Mouse (Mus musculus): Measurements from ENCODE around the gene Ttc28. TPM values are rescaled to one million over a fixed set of nuclear protein-coding genes. Genes with fewer than 3 reads are reported as not detected.

Ttc28 gene
- total and polyA plus RNA-seq, 3 experiments = 17.0 to 21.1 (median 17.2) TPM

- peak; percentile 58 for DNase-seq
Observed at GRCm38 (mm10) chr5:111097233-111098160, 217.9 kb downstream of the Ttc28 start.

DNA sequence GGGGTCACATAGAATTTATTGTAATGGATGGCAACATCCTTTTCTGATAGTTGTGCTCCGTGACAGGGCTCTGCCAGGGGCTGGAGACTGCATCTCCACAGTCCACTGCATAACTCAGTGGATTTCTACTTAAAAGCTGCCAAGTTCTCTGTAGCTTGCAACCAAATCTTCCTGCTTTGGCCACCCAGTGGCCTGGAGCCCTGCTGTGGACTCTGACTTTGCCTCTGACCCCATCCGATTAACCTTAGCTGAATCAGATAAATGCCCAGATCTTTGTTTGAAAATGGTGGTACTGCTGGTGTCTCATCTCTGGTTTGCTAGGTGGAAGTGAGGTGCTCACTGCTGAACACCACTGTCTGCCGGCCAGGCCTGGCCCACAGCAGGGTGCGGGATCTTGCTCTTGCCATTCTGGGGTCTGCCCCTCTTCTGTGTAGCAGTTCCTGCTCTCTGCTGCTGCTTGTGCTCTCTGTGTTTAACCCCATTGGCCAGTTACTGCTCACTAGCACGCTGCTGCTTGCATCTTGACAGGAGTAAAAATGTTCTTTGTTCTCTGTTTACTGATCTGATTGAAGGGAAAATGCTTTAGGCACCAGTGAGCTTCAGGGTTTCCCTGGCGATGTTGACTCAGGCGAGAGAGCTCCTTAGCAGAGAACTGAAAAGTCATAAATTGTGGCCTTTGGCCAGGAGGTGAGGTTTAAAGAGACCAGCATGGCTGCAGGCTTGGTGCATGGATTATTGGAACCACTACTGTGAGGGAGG lies 219.1 kb downstream of the Ttc28 start:
- DNase-seq = peak; percentile 38

GRCm38 (mm10) chr5:111100585-111100984 lies 221.0 kb downstream of the Ttc28 start:
- no peak for DNase-seq

- no peak for DNase-seq
Observed at GRCm38 (mm10) chr5:111101383-111101932, 221.9 kb downstream of the Ttc28 start.

DNA sequence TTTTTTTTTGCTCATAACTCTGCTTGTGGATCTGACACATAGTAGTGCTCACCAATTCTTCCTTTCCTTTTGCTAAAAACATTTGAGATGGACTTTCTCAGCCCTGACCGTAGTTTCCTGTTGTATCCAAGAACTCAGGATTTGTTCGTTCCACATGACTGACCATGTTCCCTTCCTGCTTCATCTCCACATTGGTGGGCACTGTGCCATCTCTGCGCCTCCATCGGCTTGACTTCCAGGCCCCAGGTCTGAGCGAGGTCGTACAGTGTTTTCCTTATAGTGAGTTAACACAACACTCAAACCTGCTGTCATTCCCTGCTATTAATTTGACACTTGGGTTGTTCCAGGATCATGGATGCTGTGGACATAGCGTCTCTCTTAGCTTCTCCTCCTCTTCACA lies 225.2 kb downstream of the Ttc28 start:
- no peak for DNase-seq

- no peak for DNase-seq
Observed at GRCm38 (mm10) chr5:111111378-111111777, 231.8 kb downstream of the Ttc28 start.

DNA sequence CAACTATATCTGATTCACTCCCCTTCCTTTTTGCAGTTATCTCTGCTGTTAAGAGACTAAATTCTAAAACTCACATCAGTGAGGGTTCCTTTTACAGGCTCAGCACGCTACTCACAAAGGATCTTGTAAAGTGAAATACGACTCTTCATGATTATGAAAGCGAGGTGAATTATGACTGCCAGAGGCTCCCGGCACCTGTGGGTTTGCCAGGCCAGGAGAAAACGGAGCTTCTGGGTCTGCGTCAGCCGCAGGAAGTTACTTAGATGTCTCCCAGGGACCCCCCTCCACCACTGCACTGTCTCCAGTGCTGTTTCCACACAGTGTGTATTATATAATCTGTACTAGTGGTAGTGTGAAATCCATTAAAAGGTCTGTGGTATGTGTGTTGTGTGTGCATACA lies 233.6 kb downstream of the Ttc28 start:
- DNase-seq = peak; percentile 51

DNA sequence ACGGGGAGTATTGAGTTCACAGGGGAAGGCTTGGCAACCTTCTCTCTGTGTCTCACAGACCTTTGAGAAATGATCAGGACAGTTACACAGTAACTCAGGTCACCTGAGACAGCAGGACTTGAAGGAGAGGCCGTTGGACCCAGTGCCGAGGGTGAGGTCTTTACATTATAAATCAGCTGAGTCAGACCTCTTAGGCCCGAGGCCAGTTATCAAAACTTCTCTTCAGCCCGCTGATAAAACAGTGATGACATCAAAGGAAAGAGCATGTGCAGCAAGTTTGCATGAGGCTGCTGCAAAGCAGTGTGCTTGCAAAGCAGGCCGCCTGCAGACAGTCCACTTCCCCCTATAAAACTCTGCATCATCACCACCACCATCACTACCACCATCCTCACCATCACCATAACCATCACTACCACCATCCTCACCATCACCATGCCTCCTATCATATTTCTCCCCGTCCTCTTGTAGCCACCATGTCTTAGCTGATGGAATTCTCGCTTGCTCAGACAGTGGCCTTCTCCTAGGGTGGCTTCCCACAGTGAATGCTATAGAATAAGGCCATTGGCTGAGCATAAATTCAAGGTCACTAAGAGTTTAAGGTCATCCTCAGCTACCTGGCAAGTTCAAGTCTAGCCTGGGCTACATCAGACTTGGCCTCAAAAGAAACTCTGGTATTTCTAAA lies 234.2 kb downstream of the Ttc28 start:
- peak; percentile 86 for DNase-seq

DNA sequence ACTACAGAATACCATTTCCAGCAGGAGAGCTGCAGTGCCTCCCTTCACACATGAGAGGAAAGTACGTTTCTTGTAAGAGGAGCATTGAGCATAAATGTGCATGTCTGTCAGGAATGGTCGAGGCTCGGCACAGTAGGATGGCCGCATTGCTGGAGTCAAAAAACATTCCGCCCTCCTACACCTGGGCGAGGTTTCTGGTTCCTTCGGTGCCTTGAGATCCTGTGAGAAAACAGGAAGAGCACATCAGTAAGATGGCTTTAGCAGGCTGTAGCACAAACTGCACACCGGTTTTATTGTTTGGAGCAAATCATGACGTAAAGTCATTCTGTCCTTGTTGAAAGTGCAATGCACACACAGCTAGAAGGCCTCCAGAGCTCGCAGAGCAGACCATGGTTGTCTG lies 235.0 kb downstream of the Ttc28 start:
- no peak for DNase-seq

GRCm38 (mm10) chr5:111115519-111116350 lies 236.1 kb downstream of the Ttc28 start:
- no peak for DNase-seq

DNA sequence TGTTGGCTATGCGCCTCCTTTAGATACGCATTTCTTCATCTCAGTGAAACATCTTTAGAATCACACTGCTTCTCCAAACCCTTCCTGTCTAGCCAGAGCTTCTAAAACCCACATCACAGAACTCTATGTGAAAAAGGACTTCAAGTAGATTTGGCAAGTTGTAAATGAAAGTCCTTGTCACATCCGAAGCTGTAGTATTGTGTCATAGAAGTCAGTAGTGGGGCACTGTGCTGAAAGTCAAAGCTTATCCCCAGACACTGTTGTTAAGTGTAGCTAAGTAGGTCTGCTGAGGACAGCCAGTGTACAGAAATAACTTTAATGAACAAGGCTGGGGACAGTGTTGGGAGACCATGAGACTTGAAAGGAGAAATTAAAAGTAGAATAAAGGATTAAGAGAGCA lies 240.2 kb downstream of the Ttc28 start:
- DNase-seq = no peak

GRCm38 (mm10) chr5:111120298-111120697 lies 240.7 kb downstream of the Ttc28 start:
- no peak for DNase-seq

DNA sequence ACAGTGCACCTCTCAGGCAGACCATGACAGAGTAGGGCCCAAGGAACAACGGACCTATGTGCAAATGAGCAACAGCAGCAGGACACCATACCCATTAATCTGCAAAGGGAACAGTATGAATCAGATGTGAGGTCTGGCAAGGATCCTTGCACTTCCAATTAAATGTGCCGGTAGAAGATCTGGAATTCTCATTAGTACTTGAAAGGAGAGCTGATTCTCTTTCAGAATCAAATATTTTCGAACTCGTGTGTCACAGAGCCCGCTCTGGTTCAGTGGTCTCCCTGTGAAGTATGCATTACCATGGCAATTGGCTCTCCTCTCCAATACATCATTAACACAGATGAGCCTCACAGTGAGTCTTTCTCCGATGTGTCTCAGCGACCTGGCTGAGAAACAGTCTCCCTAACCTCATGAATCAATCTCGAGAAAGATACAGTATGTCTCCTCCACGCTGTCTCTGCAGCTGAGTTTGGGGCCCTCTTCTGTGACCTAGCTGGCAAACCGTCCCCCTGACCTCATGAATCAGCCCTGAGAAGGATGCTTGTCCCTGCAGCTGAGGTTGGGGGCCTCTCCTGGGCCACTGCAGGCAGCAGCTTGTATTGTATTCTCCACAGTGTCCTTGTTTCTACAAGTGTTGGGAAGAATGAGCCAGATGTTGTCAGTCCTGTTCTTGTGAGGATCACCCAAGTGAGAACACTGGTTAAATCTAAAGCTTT lies 241.3 kb downstream of the Ttc28 start:
- peak; percentile 63 for DNase-seq

DNA sequence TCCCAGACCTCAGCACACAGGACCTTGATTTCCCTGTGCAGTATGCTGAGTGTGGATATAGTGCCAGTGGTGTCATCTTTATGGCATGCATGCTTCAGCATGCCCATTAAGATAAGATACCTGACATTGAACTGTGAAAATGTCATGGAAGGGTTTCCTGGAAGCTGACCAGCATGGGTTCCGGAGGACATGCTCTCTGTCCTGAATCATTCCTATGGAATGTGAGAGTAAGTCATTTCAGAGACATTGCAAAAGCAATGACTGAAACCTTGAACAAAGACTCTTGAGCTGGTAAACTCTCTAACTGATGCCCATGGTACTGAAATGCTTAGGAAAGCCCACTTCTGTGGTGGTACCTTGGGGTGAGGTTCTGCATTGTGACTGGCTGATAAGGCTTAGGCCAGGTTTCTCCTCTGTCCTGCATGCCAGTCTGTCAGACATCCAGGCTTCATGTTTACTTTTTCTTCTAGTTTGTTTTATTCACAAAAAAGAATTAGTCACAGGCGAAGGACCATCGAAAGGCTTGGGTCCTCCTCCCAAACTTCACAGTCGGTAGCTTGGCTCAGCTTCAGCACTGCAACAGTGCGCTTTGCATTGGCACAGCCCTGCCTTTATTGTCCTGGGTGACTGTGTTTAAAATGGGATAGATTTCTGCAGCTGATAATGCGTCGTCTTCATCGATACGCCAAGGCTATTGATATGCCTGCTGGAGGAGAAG lies 242.9 kb downstream of the Ttc28 start:
- DNase-seq = peak; percentile 84

DNA sequence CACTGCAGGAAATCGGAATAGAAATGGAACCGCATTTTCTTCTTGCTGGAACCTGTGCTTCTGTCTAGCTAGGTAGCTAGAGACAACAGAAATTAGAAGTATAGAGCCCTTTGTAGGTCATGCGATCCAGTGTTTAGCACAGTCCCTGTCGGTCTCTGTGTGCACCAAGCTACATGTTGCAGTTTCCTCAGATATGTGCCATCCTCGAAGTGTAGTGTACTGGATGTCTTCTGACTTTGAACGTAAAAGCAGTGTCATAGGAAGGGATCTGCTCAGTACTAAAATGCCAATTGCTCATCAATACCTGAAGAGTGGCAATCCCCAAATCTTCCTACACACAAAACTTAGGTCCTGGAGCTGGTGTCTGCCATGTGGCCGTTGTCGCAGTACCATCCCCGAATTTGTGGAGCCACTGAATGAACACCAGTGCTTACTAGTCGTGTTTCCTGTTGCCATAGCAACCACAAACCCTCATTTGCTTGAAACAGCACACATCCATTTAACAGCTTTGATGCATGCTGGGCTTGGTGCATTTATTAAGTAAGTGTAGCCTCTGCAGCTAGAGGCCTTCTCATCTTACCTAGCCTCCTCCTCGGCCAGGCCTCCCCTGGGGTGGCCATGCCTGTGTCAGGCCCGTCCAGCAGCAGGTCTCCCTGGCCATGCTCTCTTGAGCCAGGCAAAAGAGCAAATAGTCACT lies 243.6 kb downstream of the Ttc28 start:
- DNase-seq = no peak

GRCm38 (mm10) chr5:111124620-111125200 lies 245.1 kb downstream of the Ttc28 start:
- no peak for DNase-seq

- DNase-seq = no peak
Observed at GRCm38 (mm10) chr5:111125746-111126145, 246.1 kb downstream of the Ttc28 start.

DNA sequence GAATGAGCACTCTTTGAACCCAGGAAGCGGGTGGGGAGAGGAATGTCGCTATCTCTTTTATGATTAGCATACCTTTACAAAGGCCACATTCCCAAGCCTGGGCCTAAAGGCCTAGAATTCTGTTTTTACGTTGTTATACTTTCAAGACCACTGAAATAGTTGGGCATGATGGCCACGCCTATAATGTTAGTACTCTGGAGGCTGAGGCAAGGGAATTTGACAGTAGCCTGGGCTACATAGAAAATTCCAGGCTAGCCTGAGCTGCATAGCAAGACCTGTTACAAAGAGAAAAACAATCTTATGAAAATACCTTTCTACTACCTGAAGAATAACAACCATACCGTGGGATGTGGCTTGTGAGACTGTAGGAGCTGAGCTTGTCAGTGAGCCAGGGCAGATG lies 248.2 kb downstream of the Ttc28 start:
- DNase-seq = no peak

DNA sequence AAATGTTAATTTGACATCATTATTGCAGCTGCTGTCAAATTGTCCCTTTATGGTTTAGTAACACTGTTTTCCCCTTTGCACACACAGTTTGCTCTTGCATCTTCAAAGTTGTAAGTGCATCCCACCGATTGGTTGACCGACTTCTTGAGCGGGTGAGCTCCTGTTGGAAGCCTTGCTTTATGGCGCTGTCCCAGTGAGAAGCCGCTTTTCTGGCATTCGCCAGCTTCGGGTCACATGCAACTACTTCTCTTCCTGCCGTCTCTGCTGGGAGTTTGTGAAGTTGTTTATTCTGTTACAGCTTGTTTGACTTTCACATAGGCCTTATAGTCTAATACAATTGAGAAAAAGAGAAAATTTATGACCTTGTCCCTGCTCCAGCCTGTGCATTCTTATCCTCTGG lies 250.5 kb downstream of the Ttc28 start:
- no peak for DNase-seq
